20 mouse cellular contexts compared by ENCODE assay signal in genomic region chr6:42560885-42561284, GRCm38 (mm10). TPM values are rescaled to one million over a fixed set of nuclear protein-coding genes. Genes with fewer than 3 reads are reported as not detected.
"Had no signal": no experiment of that assay in that cellular context is flagged by ENCODE, and none has a peak within 500 bp of the region (broad histone marks: within the 10 kb centered on the region; RNA-seq: fewer than 3 reads in every experiment).

No protein-coding gene starts in this region.

- H3K4me1 ChIP-seq: midbrain, embryonic 13.5 days; stomach, embryonic 15.5 days had no signal

- H3K36me3 ChIP-seq: limb, embryonic 13.5 days; midbrain, embryonic 13.5 days; stomach, embryonic 15.5 days had no signal

- DNase-seq: kidney, postnatal 10 days; kidney, postnatal 4 days; left cerebral cortex, postnatal 4 days; lung, adult 18-20 months; lung, postnatal 36 days; retina, postnatal 1 day; thymus, postnatal 4 days had no signal

- H3K27me3 ChIP-seq: limb, embryonic 13.5 days; midbrain, embryonic 13.5 days; stomach, embryonic 15.5 days had no signal

- H3K9me3 ChIP-seq: limb, embryonic 13.5 days; midbrain, embryonic 13.5 days; stomach, embryonic 15.5 days had no signal

- ATAC-seq: midbrain, embryonic 13.5 days had no signal

- H3K9ac ChIP-seq: limb, embryonic 13.5 days; liver, embryonic 14.5 days; midbrain, embryonic 13.5 days; stomach, embryonic 15.5 days had no signal

- H3K4me2 ChIP-seq: limb, embryonic 13.5 days; midbrain, embryonic 13.5 days; stomach, embryonic 15.5 days had no signal

- H3K27ac ChIP-seq: layer of hippocampus, adult 2 months; limb, embryonic 13.5 days; liver, embryonic 14.5 days; midbrain, embryonic 13.5 days; stomach, embryonic 15.5 days had no signal

- H3K4me3 ChIP-seq: layer of hippocampus, adult 2 months; limb, embryonic 13.5 days; midbrain, embryonic 13.5 days; stomach, embryonic 15.5 days had no signal

RNA-seq across cellular contexts. Expression of gene Olfr455, which starts 13.5 kb away (rescaled TPM):
- total RNA-seq: layer of hippocampus, adult 2 months; layer of hippocampus, postnatal 10 days; left cerebral cortex, postnatal 4 days; liver, adult 2 months; megakaryocyte progenitor cell, adult 5-6 weeks; midbrain, postnatal 0 days had no signal
- polyA plus RNA-seq: kidney, embryonic 14.5 days; limb, embryonic 13.5 days; liver, adult 2 months; liver, embryonic 14.5 days; lung, embryonic 16.5 days; midbrain, embryonic 13.5 days; midbrain, postnatal 0 days; neural tube, embryonic 11.5 days; spleen, adult 2 months; stomach, embryonic 15.5 days had no signal

RNA-seq across cellular contexts. Expression of gene Tcaf3, which starts 36.6 kb away (rescaled TPM):
- total RNA-seq: layer of hippocampus, adult 2 months; layer of hippocampus, postnatal 10 days; left cerebral cortex, postnatal 4 days; liver, adult 2 months; megakaryocyte progenitor cell, adult 5-6 weeks; midbrain, postnatal 0 days had no signal
- polyA plus RNA-seq: kidney, embryonic 14.5 days; limb, embryonic 13.5 days; liver, adult 2 months; liver, embryonic 14.5 days; lung, embryonic 16.5 days; midbrain, embryonic 13.5 days; midbrain, postnatal 0 days; neural tube, embryonic 11.5 days; spleen, adult 2 months; stomach, embryonic 15.5 days had no signal
